Mouse (Mus musculus): ENCODE measurements around the gene Baz2b. TPM values are rescaled to one million over a fixed set of nuclear protein-coding genes. Genes with fewer than 3 reads are reported as not detected.
A peak's percentile ranks its signal among the peaks of the same experiment; 100 is the strongest.

The Baz2b gene
- polyA plus RNA-seq, 1 experiment from 2014 or later: 60.4 TPM

DNA sequence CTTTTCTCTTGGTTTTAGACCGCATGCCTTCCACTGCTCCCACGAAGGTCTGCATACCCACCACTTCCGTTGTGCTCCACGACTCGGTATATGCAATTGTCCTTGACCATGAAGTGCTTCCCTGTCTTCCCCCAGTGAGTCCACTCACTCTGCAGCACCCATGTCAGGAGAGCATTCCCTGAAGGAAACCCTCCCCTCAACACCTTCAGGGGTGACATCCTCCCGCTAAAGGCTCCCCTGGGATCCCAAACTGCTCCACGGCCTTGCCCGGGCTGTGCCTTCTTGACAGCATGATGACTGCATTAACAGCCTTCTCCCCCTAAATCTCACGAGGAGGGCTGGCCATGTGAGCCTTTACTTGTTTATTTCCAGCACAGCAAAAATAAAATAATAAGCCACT lies 301.6 kb downstream of the Baz2b start:
- WGBS: 95% methylated on average over 9 of the region's 9 CpGs
- no peak for DNase-seq (ENCODE audit: extremely low spot score, low spot score)
- H3K4me3 ChIP-seq: no peak overlapping the region
- H3K9me3 ChIP-seq: no peaks in the 10 kb centered on the region
- no peaks in the 10 kb centered on the region for H3K27me3 ChIP-seq (ENCODE audit: poor library complexity, severe bottlenecking)
- no peak overlapping the region for H3K27ac ChIP-seq
- H3K4me1 ChIP-seq: no peaks in the 10 kb centered on the region
- peaks cover 81% of the 10 kb centered on the region for H3K36me3 ChIP-seq (replicated peaks)

GRCm38 (mm10) chr2:59904007-59904406 lies 305.6 kb downstream of the Baz2b start:
- 93% methylated on average over 7 of the region's 7 CpGs for WGBS
- H3K9me3 ChIP-seq: no peaks in the 10 kb centered on the region
- H3K27me3 ChIP-seq (ENCODE audit: poor library complexity, severe bottlenecking): no peaks in the 10 kb centered on the region
- DNase-seq (ENCODE audit: extremely low spot score, low spot score): no peak
- H3K4me3 ChIP-seq: no peak overlapping the region
- no peaks in the 10 kb centered on the region for H3K4me1 ChIP-seq
- H3K27ac ChIP-seq: no peak overlapping the region
- H3K36me3 ChIP-seq (replicated peaks): peaks cover 79% of the 10 kb centered on the region

- no peaks in the 10 kb centered on the region for H3K9me3 ChIP-seq
- H3K4me3 ChIP-seq: no peak overlapping the region
- 82% methylated on average over 4 of the region's 4 CpGs for whole genome bisulfite sequencing
- H3K27ac ChIP-seq: no peak overlapping the region
- no peak for DNase-seq (ENCODE audit: extremely low spot score, low spot score)
- H3K27me3 ChIP-seq (ENCODE audit: poor library complexity, severe bottlenecking): no peaks in the 10 kb centered on the region
- peaks cover 72% of the 10 kb centered on the region for H3K36me3 ChIP-seq (replicated peaks)
- no peaks in the 10 kb centered on the region for H3K4me1 ChIP-seq
These were observed 311.0 kb downstream of the Baz2b start for GRCm38 (mm10) chr2:59898666-59899065.

DNA sequence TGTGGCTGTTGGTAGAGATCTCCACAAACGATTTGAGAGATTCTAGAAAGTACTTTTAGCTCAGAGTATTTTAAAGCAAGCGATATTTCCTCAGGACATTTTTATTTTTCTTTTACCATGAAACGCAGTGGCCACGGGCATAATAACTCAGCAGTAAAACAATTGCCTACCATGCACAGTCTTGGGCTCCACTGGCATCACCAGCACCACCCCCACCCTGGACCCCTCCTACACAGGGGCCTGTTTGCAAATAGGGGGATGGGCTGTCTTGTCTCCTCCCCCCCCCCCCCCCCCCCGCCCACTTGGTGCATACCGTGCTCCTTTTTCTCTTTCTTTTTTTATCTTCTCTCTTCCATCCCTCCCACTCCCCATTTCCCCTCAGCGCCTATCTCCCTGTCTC lies 311.5 kb downstream of the Baz2b start:
- Histone ChIP-seq H3K4me1 (no peaks in the 10 kb centered on the region), H3K36me3 (replicated peaks) (peaks cover 71% of the 10 kb centered on the region), H3K27ac (no peak overlapping the region), H3K9me3 (no peaks in the 10 kb centered on the region), H3K4me3 (no peak overlapping the region), H3K27me3 (ENCODE audit: poor library complexity, severe bottlenecking) (no peaks in the 10 kb centered on the region)
- 84% methylated on average over 6 of the region's 7 CpGs for WGBS
- no peak for DNase-seq (ENCODE audit: extremely low spot score, low spot score)

- Histone ChIP-seq H3K27ac (no peak overlapping the region), H3K27me3 (ENCODE audit: poor library complexity, severe bottlenecking) (no peaks in the 10 kb centered on the region), H3K4me3 (no peak overlapping the region), H3K4me1 (no peaks in the 10 kb centered on the region), H3K36me3 (replicated peaks) (peaks cover 70% of the 10 kb centered on the region), H3K9me3 (no peaks in the 10 kb centered on the region)
- WGBS: 89% methylated on average over 8 of the region's 8 CpGs
- no peak for DNase-seq (ENCODE audit: extremely low spot score, low spot score)
These were observed 312.8 kb downstream of the Baz2b start for GRCm38 (mm10) chr2:59896837-59897236.

- Histone ChIP-seq H3K27me3 (ENCODE audit: poor library complexity, severe bottlenecking) (no peaks in the 10 kb centered on the region), H3K4me1 (no peaks in the 10 kb centered on the region), H3K9me3 (no peaks in the 10 kb centered on the region), H3K36me3 (replicated peaks) (peaks cover 69% of the 10 kb centered on the region), H3K4me3 (no peak overlapping the region), H3K27ac (no peak overlapping the region)
- 87% methylated on average over 7 of the region's 7 CpGs for WGBS
- DNase-seq (ENCODE audit: extremely low spot score, low spot score): no peak
These were observed 313.2 kb downstream of the Baz2b start for GRCm38 (mm10) chr2:59896400-59896799.

- Histone ChIP-seq H3K4me1 (no peaks in the 10 kb centered on the region), H3K36me3 (replicated peaks) (peaks cover 26% of the 10 kb centered on the region), H3K4me3 (no peak overlapping the region), H3K27me3 (ENCODE audit: poor library complexity, severe bottlenecking) (no peaks in the 10 kb centered on the region), H3K27ac (no peak overlapping the region), H3K9me3 (no peaks in the 10 kb centered on the region)
- no peak for DNase-seq (ENCODE audit: extremely low spot score, low spot score)
- WGBS: 89% methylated on average over 6 of the region's 6 CpGs
These were observed 319.9 kb downstream of the Baz2b start for GRCm38 (mm10) chr2:59889699-59890098.

GRCm38 (mm10) chr2:59882742-59883281 lies 326.8 kb downstream of the Baz2b start:
- Histone ChIP-seq H3K9me3 (peaks cover 12% of the 10 kb centered on the region; the same call in 1 of the 2 replicates), H3K4me3 (peak overlapping the region; percentile 64), H3K4me1 (peaks cover 19% of the 10 kb centered on the region), H3K36me3 (replicated peaks) (peaks cover 13% of the 10 kb centered on the region), H3K27me3 (ENCODE audit: poor library complexity, severe bottlenecking) (no peaks in the 10 kb centered on the region), H3K27ac (peak overlapping the region; percentile 91)
- DNase-seq (ENCODE audit: extremely low spot score, low spot score): no peak
- 73% methylated on average over 8 of the region's 8 CpGs for WGBS

DNA sequence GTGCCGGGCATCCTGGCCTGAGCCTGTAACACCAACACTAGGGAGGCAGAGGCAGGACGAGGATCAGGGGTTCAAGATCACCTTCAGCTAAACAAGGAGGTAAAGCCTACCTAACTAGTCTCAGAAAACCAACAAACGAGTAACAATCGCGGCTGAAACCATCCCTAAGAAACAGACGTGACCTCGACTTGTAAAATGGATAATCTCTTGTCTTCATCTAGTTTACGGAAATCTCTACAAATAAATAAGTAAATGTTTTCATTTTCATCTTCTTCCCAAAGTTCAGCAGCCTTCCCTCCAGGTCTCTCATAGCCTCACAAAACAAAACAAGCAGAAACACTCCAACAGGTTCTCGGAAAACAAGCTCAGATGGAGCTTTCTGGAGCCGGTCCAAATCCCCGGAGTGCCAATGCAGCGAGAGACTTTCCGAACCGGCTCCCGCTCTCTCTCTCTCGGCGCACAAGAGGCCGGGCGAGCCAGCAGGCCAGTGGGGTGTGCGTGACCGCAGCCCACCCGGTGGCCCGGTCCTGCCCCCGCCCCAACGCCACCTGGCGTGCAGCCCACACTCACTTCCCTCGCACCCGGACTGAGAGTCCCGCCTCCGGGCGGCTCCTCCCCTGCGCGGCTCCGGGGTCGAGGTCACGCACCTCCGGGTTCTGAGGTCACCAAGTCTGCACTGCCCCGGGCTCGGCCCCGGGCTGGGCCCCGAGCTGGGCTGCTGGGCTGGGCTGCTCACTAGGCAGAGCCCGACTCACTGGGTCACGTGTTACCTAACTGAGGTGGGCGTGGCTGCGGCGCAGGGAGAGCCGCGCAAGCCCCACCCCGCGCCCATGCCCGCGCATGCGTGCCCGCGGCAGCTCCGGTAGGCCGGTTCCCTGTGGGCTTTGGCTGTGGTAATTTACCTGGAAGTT lies 327.6 kb downstream of the Baz2b start, which contains the start of gene Wdsub1:
Wdsub1 (minus strand) TSS at position 761 of the 911 bp plus-strand sequence.
- DNase-seq (ENCODE audit: extremely low spot score, low spot score): peak; percentile 89
- Histone ChIP-seq H3K36me3 (replicated peaks) (peaks cover 13% of the 10 kb centered on the region), H3K27ac (peak within 1 kb of the TSS; percentile 91), H3K27me3 (ENCODE audit: poor library complexity, severe bottlenecking) (no peaks in the 10 kb centered on the region), H3K4me1 (peaks cover 19% of the 10 kb centered on the region), H3K9me3 (peaks cover 12% of the 10 kb centered on the region; the same call in 1 of the 2 replicates), H3K4me3 (peak within 1 kb of the TSS; percentile 64)
- WGBS: 6% methylated on average over 57 of the region's 57 CpGs

- no peak for DNase-seq (ENCODE audit: extremely low spot score, low spot score)
- peaks cover 13% of the 10 kb centered on the region for H3K36me3 ChIP-seq (replicated peaks)
- peaks cover 19% of the 10 kb centered on the region for H3K4me1 ChIP-seq
- H3K27me3 ChIP-seq (ENCODE audit: poor library complexity, severe bottlenecking): no peaks in the 10 kb centered on the region
- 85% methylated on average over 6 of the region's 6 CpGs for WGBS
- H3K4me3 ChIP-seq: peak overlapping the region; percentile 64
- peak overlapping the region; percentile 91; the same call in 1 of the 2 replicates for H3K27ac ChIP-seq
- H3K9me3 ChIP-seq: peaks cover 12% of the 10 kb centered on the region; the same call in 1 of the 2 replicates
These were observed 328.2 kb downstream of the Baz2b start for GRCm38 (mm10) chr2:59881404-59881803.

DNA sequence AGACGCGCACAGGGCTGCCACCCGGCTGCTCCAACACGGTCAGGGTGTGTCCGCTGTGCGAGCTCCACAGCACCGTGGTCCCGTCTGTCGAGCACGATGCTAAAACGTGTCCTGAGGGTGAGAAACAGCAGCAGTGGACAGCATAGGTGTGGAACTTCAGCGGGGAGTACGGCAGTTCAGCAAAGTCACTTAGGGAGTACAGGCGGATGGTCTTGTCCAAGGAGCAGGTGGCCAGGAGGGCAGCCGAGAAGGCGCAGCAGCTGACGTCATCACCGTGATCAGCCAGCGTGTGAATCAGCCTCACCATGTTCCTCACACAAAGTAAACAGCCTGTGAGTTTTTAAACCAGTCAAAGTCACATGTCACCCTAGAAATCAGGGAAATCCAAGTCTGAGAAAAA lies 331.4 kb downstream of the Baz2b start:
- H3K27me3 ChIP-seq (ENCODE audit: poor library complexity, severe bottlenecking): no peaks in the 10 kb centered on the region
- peaks cover 12% of the 10 kb centered on the region; the same call in 1 of the 2 replicates for H3K9me3 ChIP-seq
- DNase-seq (ENCODE audit: extremely low spot score, low spot score): no peak
- 80% methylated on average over 19 of the region's 19 CpGs for WGBS
- H3K27ac ChIP-seq: no peak overlapping the region
- H3K4me3 ChIP-seq: no peak overlapping the region
- H3K4me1 ChIP-seq: peaks cover 23% of the 10 kb centered on the region
- H3K36me3 ChIP-seq (replicated peaks): peaks cover 16% of the 10 kb centered on the region

DNA sequence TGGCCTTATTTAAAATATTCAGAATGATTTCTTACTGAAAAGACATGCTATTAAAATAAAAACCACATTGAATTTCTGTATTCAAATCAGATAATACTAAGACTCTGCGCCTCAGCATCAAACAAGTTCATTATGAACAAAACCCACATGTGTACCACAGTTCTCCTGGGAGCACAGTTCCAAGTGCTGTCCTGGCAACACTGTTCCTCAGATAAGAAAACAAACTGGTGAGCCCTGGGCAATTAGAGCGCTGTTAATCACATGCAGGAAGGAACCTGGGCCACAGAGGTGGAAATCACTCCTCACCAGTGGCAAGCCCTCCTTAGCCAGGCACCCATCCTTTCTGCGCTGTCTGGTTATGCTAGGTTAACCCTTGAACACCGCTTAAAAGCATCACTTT lies 332.3 kb downstream of the Baz2b start:
- 94% methylated on average over 4 of the region's 4 CpGs for WGBS
- Histone ChIP-seq H3K9me3 (peaks cover 12% of the 10 kb centered on the region; the same call in 1 of the 2 replicates), H3K36me3 (replicated peaks) (peaks cover 19% of the 10 kb centered on the region), H3K4me3 (no peak overlapping the region), H3K27me3 (ENCODE audit: poor library complexity, severe bottlenecking) (no peaks in the 10 kb centered on the region), H3K4me1 (peaks cover 14% of the 10 kb centered on the region), H3K27ac (no peak overlapping the region)
- DNase-seq (ENCODE audit: extremely low spot score, low spot score): no peak

DNA sequence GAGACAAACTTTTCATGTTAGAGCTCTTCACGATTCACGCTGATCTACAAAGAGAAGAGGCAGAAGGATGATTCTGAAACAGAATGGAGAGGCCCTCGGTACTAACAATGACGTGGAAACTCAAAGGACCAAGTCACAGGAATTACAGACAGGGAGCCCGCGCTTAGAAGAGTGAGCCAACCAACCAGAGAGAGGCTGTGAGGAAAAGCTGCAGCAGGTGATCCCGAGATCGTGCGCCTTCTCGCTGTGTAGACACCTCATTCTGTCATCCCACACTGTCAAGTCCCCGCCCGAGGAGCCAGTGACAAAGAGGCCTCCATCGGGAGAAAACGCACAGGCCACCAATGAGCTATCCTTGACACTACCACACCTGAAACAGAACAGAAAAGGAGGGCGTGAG lies 333.2 kb downstream of the Baz2b start:
- Histone ChIP-seq H3K4me1 (peaks cover 5% of the 10 kb centered on the region), H3K4me3 (no peak overlapping the region), H3K36me3 (replicated peaks) (peaks cover 28% of the 10 kb centered on the region), H3K27ac (no peak overlapping the region), H3K27me3 (ENCODE audit: poor library complexity, severe bottlenecking) (no peaks in the 10 kb centered on the region), H3K9me3 (peaks cover 12% of the 10 kb centered on the region; the same call in 1 of the 2 replicates)
- no peak for DNase-seq (ENCODE audit: extremely low spot score, low spot score)
- 91% methylated on average over 15 of the region's 15 CpGs for WGBS
